ENCODE assay signal across 7 mouse cellular contexts in genomic region chr9:98538713-98539360, GRCm38 (mm10). TPM values are rescaled to one million over a fixed set of nuclear protein-coding genes. Genes with fewer than 3 reads are reported as not detected.
DNase-seq lines count a peak whose midpoint lies in the region; ATAC-seq lines count a peak whose summit lies in the region.

No protein-coding gene starts in this region.

- H3K9me3 ChIP-seq in intestine, embryonic 15.5 days: no peaks in the 10 kb centered on the region

- H3K27me3 ChIP-seq in intestine, embryonic 15.5 days (replicated peaks): no peaks in the 10 kb centered on the region

- intact Hi-C loops in gastrocnemius, postnatal 36 days (cut with DNase I): loop anchor here (5.0 to 10.0 kb wide), 2 partner anchors 94 to 122 kb away; no protein-coding TSS in a partner anchor
- intact Hi-C loops in left cerebral cortex, postnatal 10 days (cut with DNase I): loop anchor here (5.0 to 10.0 kb wide), 2 partner anchors 94 to 122 kb away; no protein-coding TSS in a partner anchor

- H3K4me3 ChIP-seq in intestine, embryonic 15.5 days (replicated peaks): no peak overlapping the region

- peak overlapping the region; percentile 49 for H3K4me2 ChIP-seq in intestine, embryonic 15.5 days (replicated peaks)

- DNase-seq in adrenal gland, adult 18-20 months (ENCODE audit: low spot score in 2 of 2): peak; percentile 41 to 50
- DNase-seq in embryo, embryonic 10 days (ENCODE audit: low spot score): peak; percentile 91
- peak; percentile 20 to 35 for DNase-seq in gastrocnemius, postnatal 36 days
- peak; percentile 74 to 86 for DNase-seq in left cerebral cortex, postnatal 10 days (ENCODE audit: extremely low spot score in 1 of 2, low spot score in 2 of 2)
- DNase-seq in right cerebral cortex, postnatal 36 days (ENCODE audit: low spot score in 2 of 2): peak; percentile 62 to 64

- WGBS in intestine, embryonic 15.5 days: 3% methylated on average over 13 of the region's 13 CpGs

- H3K36me3 ChIP-seq in intestine, embryonic 15.5 days: no peaks in the 10 kb centered on the region

- no peak overlapping the region for H3K27ac ChIP-seq in intestine, embryonic 15.5 days

- no peak overlapping the region for H3K9ac ChIP-seq in intestine, embryonic 15.5 days

- H3K4me1 ChIP-seq in intestine, embryonic 15.5 days (replicated peaks): no peaks in the 10 kb centered on the region; the same call in 1 of the 2 replicates

- peak; percentile 80 for ATAC-seq in intestine, embryonic 15.5 days
- peak; percentile 97 for ATAC-seq in megakaryocyte-erythroid progenitor cell, adult 5-6 weeks (replicated peaks; ENCODE audit: low FRiP score, low TSS enrichment, poor library complexity, severe bottlenecking)

RNA-seq across cellular contexts. Expression of gene Copb2, which starts 24.7 kb away (rescaled TPM):
- total RNA-seq in adrenal gland, adult 18-20 months (2021): 100 to 1,000 TPM; 115 to 126 TPM
- 10 to 100 TPM; 55.7 to 61.9 TPM for total RNA-seq in gastrocnemius, postnatal 36 days (2021)
- 149 and 156 TPM in 2 replicates for polyA plus RNA-seq in intestine, embryonic 15.5 days (2015; fragmentation: Nextera tagmentation; extraction: Ambion mirVana)
- total RNA-seq in left cerebral cortex, postnatal 10 days (2021): 100 to 1,000 TPM; 101 TPM
- total RNA-seq in megakaryocyte-erythroid progenitor cell, adult 5-6 weeks (2014; fragmentation: Nextera tagmentation): 87.0 and 105 TPM in 2 replicates
- total RNA-seq in megakaryocyte-erythroid progenitor cell, adult 5-6 weeks (2017): 190 and 200 TPM in 2 replicates

RNA-seq across cellular contexts. Expression of gene Rbp2, which starts 52.9 kb away (rescaled TPM):
- not detected for total RNA-seq in adrenal gland, adult 18-20 months (2021)
- not detected for total RNA-seq in gastrocnemius, postnatal 36 days (2021)
- 291 and 368 TPM in 2 replicates for polyA plus RNA-seq in intestine, embryonic 15.5 days (2015; fragmentation: Nextera tagmentation; extraction: Ambion mirVana)
- total RNA-seq in left cerebral cortex, postnatal 10 days (2021): not detected
- not detected in 2 replicates for total RNA-seq in megakaryocyte-erythroid progenitor cell, adult 5-6 weeks (2014; fragmentation: Nextera tagmentation)
- total RNA-seq in megakaryocyte-erythroid progenitor cell, adult 5-6 weeks (2017): not detected in 2 replicates

Comparison
In these comparisons a context has a peak if more than half of its experiments do, and no peak if none do; other contexts are left out.
1. DNase-seq: peak in every context shown above with its lines; median percentile 91 in embryo, embryonic 10 days; 80 in left cerebral cortex, postnatal 10 days; 63 in right cerebral cortex, postnatal 36 days; 46 in adrenal gland, adult 18-20 months; 28 in gastrocnemius, postnatal 36 days.